Mouse (Mus musculus) megakaryocyte, adult 5-6 weeks (primary cell): ENCODE measurements around the gene Smbd1. TPM values are rescaled to one million over a fixed set of nuclear protein-coding genes. Genes with fewer than 3 reads are reported as not detected.

ENCODE experiments used
- total RNA-seq, 2 experiments: library from RNA; stranded (forward) in 1 of 2; stranded (reverse) in 1 of 2; fragments of 153-499, 151-499 nt in 1 of 2; fragments of 221-1000, 200-1000 nt in 1 of 2; gene quantifications; 2 replicates each; pipeline versions ENCODE4 v1.2.3 to v1.2.4; 2015 to 2017

The Smbd1 gene
- total RNA-seq, 2 experiments from 2014 or later: not detected

Other genes with a start within 250 kb of the Smbd1 start
- gene Tfrc, start 201.6 kb downstream of the Smbd1 start, total RNA-seq (2015): 29.5 and 41.5 TPM in 2 replicates
- gene Tfrc, start 201.6 kb downstream of the Smbd1 start, total RNA-seq (2017): 29.6 and 44.3 TPM in 2 replicates
- gene Tnk2, start 166.6 kb downstream of the Smbd1 start, total RNA-seq (2015): 5.5 and 12.0 TPM in 2 replicates
- gene Tnk2, start 166.6 kb downstream of the Smbd1 start, total RNA-seq (2017): 6.4 and 8.6 TPM in 2 replicates
- gene Muc4, start 74.6 kb downstream of the Smbd1 start, total RNA-seq (2015): not detected in 2 replicates
- gene Muc4, start 74.6 kb downstream of the Smbd1 start, total RNA-seq (2017): not detected in 2 replicates
- gene Muc20, start 13.0 kb downstream of the Smbd1 start, total RNA-seq (2015): 0.87 and 2.0 TPM in 2 replicates
- 0.29 TPM in 1 of 2 replicates, not detected in the other for gene Muc20, start 13.0 kb downstream of the Smbd1 start, total RNA-seq (2017)
- 23.1 and 26.1 TPM in 2 replicates for gene Fyttd1, start 67.0 kb upstream of the Smbd1 start, total RNA-seq (2015)
- 24.1 and 35.0 TPM in 2 replicates for gene Fyttd1, start 67.0 kb upstream of the Smbd1 start, total RNA-seq (2017)
- gene Rubcn, start 67.3 kb upstream of the Smbd1 start, total RNA-seq (2015): 12.4 and 18.8 TPM in 2 replicates
- gene Rubcn, start 67.3 kb upstream of the Smbd1 start, total RNA-seq (2017): 22.8 and 22.9 TPM in 2 replicates
- 24.5 and 34.7 TPM in 2 replicates for gene Lrch3, start 103.6 kb upstream of the Smbd1 start, total RNA-seq (2015)
- 23.9 and 35.6 TPM in 2 replicates for gene Lrch3, start 103.6 kb upstream of the Smbd1 start, total RNA-seq (2017)
- 0.14 TPM in 1 of 2 replicates, not detected in the other for gene Iqcg, start 245.7 kb upstream of the Smbd1 start, total RNA-seq (2015)
- gene Iqcg, start 245.7 kb upstream of the Smbd1 start, total RNA-seq (2017): 0.15 and 0.53 TPM in 2 replicates
- 1,940 and 2,009 TPM in 2 replicates for gene Rpl35a, start 246.0 kb upstream of the Smbd1 start, total RNA-seq (2015)
- 1,458 and 1,666 TPM in 2 replicates for gene Rpl35a, start 246.0 kb upstream of the Smbd1 start, total RNA-seq (2017)